Mouse (Mus musculus) G1E (cell line): ENCODE results near the gene Pth1r.

ENCODE experiments used
- CTCF ChIP-seq: IDR thresholded peaks from 2 replicates; pipeline ENCODE4 v1.5.1; 2012; ENCODE audit warnings: low read depth, low read length, inconsistent platforms, mixed read lengths
- GATA1 ChIP-seq: IDR thresholded peaks from 2 replicates; pipeline ENCODE4 v1.6.1; 2012; ENCODE audit warnings: borderline replicate concordance, low read length, inconsistent platforms, mixed read lengths
- GATA2 ChIP-seq: IDR thresholded peaks from 2 replicates; pipeline ENCODE4 v1.6.1; 2012; ENCODE audit warnings: low read depth, low read length, inconsistent platforms, borderline replicate concordance
- POLR2AphosphoS5 ChIP-seq: IDR thresholded peaks from 2 replicates; pipeline ENCODE4 v1.6.1; 2012; ENCODE audit warnings: low read depth, low read length, inconsistent platforms; ENCODE audit not compliant: insufficient replicate concordance
- TAL1 ChIP-seq: conservative IDR thresholded peaks from 2 replicates; pipeline ENCODE4 v1.6.1; 2012; ENCODE audit warnings: low read depth, low read length, inconsistent platforms, mixed read lengths

DNA sequence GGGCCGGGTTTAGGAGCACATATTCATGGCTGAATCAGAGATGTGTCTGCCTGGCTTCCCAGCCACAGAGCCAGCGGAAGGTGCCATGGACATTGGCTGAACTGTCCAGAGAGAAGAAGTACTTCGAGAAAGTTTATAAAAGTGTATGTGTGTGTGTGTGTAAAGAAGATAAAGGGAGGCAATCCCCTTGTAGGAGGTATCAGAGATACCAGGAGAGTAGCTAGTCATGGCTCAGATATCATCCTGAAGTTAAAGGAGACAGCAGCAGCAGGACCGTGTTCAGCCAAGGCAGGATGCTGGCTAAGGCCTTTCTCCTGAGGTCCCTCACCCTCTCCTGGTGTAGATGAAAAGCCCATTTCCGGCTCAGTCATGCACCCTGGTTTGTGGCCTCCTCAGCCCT is 4.5 kb upstream of the Pth1r start:
- TF ChIP-seq CTCF (no peak), TAL1 (no peak), GATA1 (no peak), POLR2AphosphoS5 (no peak), GATA2 (no peak)
